Mouse (Mus musculus) hindbrain, embryonic 12.5 days (tissue): ENCODE measurements at regions not wholly inside any gene's neighbourhood (a gene's known extent, or its start where the extent isn't known, plus 50 kb on each side); places are given as distances from the start of the nearest gene placed in this dataset. TPM values are rescaled to one million over a fixed set of nuclear protein-coding genes. Genes with fewer than 3 reads are reported as not detected.

Source experiments
- microRNA-seq: library from miRNA; unstranded; fragments of <30 nt; microRNA quantifications from one replicate; pipeline ENCODE4, GENCODE M21; 2017

Small RNA genes in the stretch of these regions (microRNA-seq; reads per million reads assigned to microRNA genes)
- gene Gm25972 = not detected
